13 mouse cellular contexts compared by ENCODE assay signal in the genomic region with DNA sequence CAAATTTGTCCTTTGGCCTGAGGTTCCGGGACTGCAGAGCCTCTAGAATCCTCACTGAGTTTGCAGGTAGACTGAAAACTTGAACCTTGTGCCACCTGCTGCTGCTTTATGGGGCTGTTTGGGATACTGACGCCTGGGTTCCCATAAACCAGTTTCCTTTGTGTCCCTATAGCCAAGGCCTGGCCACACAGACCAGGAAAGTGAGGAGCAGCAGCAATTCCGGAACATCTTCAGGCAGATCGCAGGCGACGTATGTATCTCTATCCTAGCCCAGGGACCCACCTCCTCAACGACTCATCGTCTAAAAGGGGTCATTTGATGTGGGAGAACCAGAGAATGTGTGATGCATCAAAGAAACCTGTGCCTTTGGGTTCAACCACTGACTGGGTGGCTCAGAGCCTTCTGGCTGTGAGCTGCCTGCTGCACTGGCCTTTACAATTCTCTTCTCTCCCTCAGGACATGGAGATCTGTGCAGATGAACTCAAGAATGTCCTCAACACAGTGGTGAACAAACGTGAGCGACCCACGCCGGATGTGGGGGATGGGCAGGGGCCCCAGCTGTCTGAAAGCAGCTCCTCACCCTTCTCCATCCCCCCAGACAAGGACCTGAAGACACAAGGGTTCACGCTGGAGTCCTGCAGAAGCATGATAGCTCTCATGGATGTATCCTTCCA. TPM values are rescaled to one million over a fixed set of nuclear protein-coding genes. Genes with fewer than 3 reads are reported as not detected.
A peak's percentile ranks its signal among the peaks of the same experiment; 100 is the strongest.
DNase-seq lines count a peak whose midpoint lies in the region; ATAC-seq lines count a peak whose summit lies in the region.
"Had no signal": no experiment of that assay in that cellular context is flagged by ENCODE, and none has a peak within 500 bp of the region (broad histone marks: within the 10 kb centered on the region; RNA-seq: fewer than 3 reads in every experiment).

No protein-coding gene starts in this region.

- 71% methylated on average over 13 of the region's 13 CpGs for WGBS in hindbrain, embryonic 11.5 days
- WGBS in hindbrain, embryonic 13.5 days: 72% methylated on average over 13 of the region's 13 CpGs

- DNase-seq in cerebellum, postnatal 10 days: peak; percentile 8 to 16
- DNase-seq in cerebellum, adult 11-12 months: no peak
- DNase-seq in hindbrain, embryonic 11.5 days (ENCODE audit: low spot score): peak; percentile 4
- DNase-seq in thymus, adult 18-20 months: peak; percentile 71 to 83
- DNase-seq in right cerebral cortex, postnatal 14 days: no peak
- DNase-seq in left cerebral cortex, adult 11 months (ENCODE audit: low spot score): no peak
- DNase-seq: lung, postnatal 36 days had no signal

- no peaks in the 10 kb centered on the region for H3K4me1 ChIP-seq in hindbrain, embryonic 11.5 days (replicated peaks; ENCODE audit: control insufficient read depth, insufficient read depth, low read length)
- peaks cover 7% of the 10 kb centered on the region; the same call in 1 of the 2 replicates for H3K4me1 ChIP-seq in hindbrain, embryonic 13.5 days (replicated peaks)
- H3K4me1 ChIP-seq: hindbrain, embryonic 15.5 days had no signal

- H3K36me3 ChIP-seq in hindbrain, embryonic 11.5 days (ENCODE audit: control insufficient read depth, insufficient read depth, low read length): peaks cover 4% of the 10 kb centered on the region; the same call in 1 of the 2 replicates
- peaks cover 36% of the 10 kb centered on the region for H3K36me3 ChIP-seq in hindbrain, embryonic 13.5 days

- no peaks in the 10 kb centered on the region for H3K9me3 ChIP-seq in hindbrain, embryonic 11.5 days (ENCODE audit: control insufficient read depth, low read length)
- H3K9me3 ChIP-seq in hindbrain, embryonic 13.5 days: no peaks in the 10 kb centered on the region
- H3K9me3 ChIP-seq: embryonic facial prominence, embryonic 10.5 days; hindbrain, embryonic 15.5 days had no signal

- H3K9ac ChIP-seq in hindbrain, embryonic 11.5 days (ENCODE audit: low read depth, low read length): no peak overlapping the region
- no peak overlapping the region for H3K9ac ChIP-seq in hindbrain, embryonic 13.5 days
- H3K9ac ChIP-seq: hindbrain, embryonic 15.5 days had no signal

- H3K27ac ChIP-seq in hindbrain, embryonic 11.5 days (ENCODE audit: low read depth, low read length): no peak overlapping the region
- no peak overlapping the region for H3K27ac ChIP-seq in hindbrain, embryonic 13.5 days
- H3K27ac ChIP-seq: hindbrain, embryonic 15.5 days; kidney, postnatal 0 days had no signal

- no peaks in the 10 kb centered on the region for H3K27me3 ChIP-seq in hindbrain, embryonic 11.5 days (ENCODE audit: control insufficient read depth, insufficient read depth, low read length)
- H3K27me3 ChIP-seq in hindbrain, embryonic 13.5 days: no peaks in the 10 kb centered on the region
- H3K27me3 ChIP-seq: hindbrain, embryonic 15.5 days had no signal

- no peak overlapping the region for H3K4me2 ChIP-seq in hindbrain, embryonic 11.5 days (replicated peaks; ENCODE audit: low read depth, low read length)
- H3K4me2 ChIP-seq in hindbrain, embryonic 13.5 days: no peak overlapping the region
- H3K4me2 ChIP-seq: hindbrain, embryonic 15.5 days; liver, embryonic 11.5 days had no signal

- ATAC-seq in hindbrain, embryonic 11.5 days (ENCODE audit: low FRiP score): no peak
- no peak for ATAC-seq in hindbrain, embryonic 13.5 days (ENCODE audit: low FRiP score)
- ATAC-seq in CD4-positive, CD25-positive, alpha-beta regulatory T cell, adult 4 months: peak; percentile 46

- H3K4me3 ChIP-seq in hindbrain, embryonic 11.5 days (ENCODE audit: low read depth, low read length): no peak overlapping the region
- H3K4me3 ChIP-seq in hindbrain, embryonic 13.5 days: no peak overlapping the region
- H3K4me3 ChIP-seq: embryonic facial prominence, embryonic 10.5 days; hindbrain, embryonic 15.5 days had no signal

RNA-seq across cellular contexts. Expression of a gene that starts 46.2 kb away (rescaled TPM):
- 1.6 and 1.7 TPM in 2 replicates for polyA plus RNA-seq in hindbrain, embryonic 11.5 days (2014; fragmentation: Nextera tagmentation; extraction: Ambion mirVana)
- polyA plus RNA-seq in hindbrain, embryonic 13.5 days (2015; fragmentation: Nextera tagmentation; extraction: Ambion mirVana): 1.5 and 1.6 TPM in 2 replicates
- 10 to 100 TPM; 59.3 to 94.3 TPM for polyA plus RNA-seq in CD4-positive, CD25-positive, alpha-beta regulatory T cell, adult 4 months (2017; shearing (Covaris generic))

Comparison
In these comparisons a context has a peak if more than half of its experiments do, and no peak if none do; other contexts are left out.
1. DNase-seq: peak in cerebellum, postnatal 10 days (2 of 2), hindbrain, embryonic 11.5 days (single experiment) and thymus, adult 18-20 months (2 of 2); none in cerebellum, adult 11-12 months (single experiment), right cerebral cortex, postnatal 14 days (single experiment) and left cerebral cortex, adult 11 months (single experiment).
2. RNA of a gene that starts 46.2 kb away (polyA plus RNA-seq): 59.3 to 94.3 TPM in CD4-positive, CD25-positive, alpha-beta regulatory T cell, adult 4 months; 1.5 to 1.6 TPM in hindbrain, embryonic 13.5 days and 1.6 to 1.7 TPM in hindbrain, embryonic 11.5 days; every median in the first group is over 10 times any median in the second.